Mouse (Mus musculus): ENCODE data around the gene Gaa. TPM values are rescaled to one million over a fixed set of nuclear protein-coding genes. Genes with fewer than 3 reads are reported as not detected.

Gene Gaa
- 30.0 TPM for polyA plus RNA-seq (2017; shearing (Covaris generic))

DNA sequence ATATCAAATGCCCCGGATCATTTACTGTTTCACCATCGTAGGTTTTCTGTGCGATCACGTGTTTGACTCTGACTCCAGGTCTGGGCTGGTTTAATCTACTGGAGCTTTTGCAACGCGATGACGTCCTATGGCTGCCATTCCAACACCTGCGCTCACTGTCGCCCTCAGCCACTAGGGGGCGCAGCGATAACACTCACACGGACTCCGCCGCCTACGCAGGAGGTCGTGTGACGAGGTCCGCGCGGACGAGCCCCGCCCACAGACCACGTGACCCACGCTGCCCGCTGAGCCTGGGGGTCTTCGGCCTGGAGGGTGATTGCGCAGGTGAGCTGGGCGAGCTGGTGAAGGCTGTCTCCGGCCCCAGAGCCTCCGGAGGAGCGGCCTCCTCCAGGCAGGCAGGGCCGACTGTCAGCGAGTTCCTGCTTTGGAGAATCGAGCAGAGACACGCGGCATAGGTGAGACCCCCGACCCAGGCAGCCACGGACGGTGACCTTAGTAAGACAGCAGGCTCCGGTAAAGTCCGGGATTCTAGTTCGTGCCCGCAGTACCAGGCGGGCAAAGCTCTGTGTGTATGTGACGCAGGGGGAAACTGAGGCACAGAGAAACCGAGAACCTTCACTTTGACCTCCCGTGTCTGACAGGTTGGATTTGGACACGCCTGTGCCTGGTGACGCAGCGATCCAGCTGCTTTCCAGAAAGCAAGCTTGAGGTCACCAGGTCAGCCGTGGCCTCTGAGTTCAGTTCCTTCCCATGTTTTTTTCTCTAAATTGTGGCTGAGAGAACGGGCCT lies at the start of gene Gaa:
TSS of gene Gaa (plus strand) at position 120 of the 789 bp plus-strand sequence.

DNA sequence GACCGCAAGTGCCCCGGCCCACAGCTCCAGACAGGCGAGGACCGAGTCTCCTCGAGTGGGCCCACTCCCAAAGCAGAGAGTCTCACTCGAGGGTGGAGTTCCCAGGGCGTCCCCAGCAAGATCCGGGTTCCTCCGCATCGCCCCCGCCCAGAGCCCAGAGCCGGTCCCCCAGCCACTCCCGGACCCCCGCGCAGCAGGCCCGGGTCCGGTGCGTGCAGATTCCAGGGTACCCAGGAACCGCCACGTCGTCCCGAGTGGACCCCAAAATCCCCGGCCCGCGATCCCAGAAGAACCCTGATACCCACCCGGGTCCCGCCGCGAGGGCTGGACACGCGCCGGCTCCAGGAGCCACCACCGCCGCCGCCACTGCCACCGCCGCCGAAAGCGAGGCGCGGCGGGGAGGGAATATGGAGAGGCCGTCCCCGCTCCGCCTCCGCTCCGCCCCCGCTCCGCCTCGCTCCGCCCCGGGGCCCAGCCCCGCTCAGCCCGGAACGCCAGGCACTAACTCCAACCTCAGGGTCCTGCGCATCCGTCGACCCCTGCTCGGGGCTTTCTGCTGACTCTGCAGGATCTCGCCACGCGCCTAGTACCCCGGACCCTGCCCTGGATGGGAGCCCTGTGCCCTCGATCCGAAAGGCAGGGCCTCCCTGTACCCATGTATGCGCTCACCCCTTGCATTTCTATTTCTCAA lies 39.5 kb upstream of the Gaa start, which contains the start of the genes Tbc1d16 and Ccdc40:
TSS of gene Tbc1d16 (minus strand) at position 409 of the 691 bp plus-strand sequence.
TSS of gene Ccdc40 (plus strand) at position 482 of the 691 bp plus-strand sequence.

DNA sequence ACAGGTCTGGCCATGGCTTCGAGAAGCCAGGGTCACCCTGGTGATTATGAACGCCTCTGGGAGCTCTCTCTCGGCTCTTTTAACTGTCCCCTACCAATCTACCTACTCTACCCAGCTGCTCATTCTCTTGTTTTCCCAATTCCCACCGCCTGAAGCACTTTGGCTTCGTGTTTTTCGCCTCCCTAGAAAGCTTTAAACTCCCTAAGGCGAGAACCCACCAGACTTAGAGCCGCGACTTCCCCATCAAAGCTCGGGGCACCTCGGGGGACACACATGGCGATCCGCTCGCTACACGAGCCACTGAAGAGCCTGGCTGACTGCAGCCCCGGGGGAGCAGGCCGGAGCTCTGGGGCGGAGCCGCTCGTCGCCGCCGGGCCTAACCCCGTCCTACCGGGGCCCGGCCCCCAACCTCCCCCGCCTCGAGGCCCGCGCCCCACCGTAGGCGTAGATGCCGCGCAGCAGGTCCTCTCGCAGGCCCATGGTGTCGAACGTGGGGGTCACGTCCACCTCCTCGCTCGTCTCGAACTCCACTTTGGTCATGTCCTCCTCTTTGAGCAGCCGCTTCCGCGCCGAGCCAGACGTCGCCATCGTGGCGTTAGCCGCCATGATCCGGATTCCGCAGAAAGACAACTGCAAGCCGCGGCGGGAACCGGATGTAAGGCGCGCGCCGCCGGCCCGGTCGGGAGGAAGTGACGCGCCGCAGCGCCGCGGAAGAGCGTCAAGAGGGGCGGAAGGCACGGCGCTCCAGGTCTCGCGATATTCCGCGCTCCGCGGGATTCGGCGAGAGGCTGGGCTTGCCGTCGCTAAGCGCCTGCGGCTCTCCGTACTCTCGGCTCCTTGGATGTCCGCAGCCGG lies 31.9 kb downstream of the Gaa start, which contains the start of gene Eif4a3:
TSS of gene Eif4a3 (minus strand) at position 699 of the 855 bp plus-strand sequence.

DNA sequence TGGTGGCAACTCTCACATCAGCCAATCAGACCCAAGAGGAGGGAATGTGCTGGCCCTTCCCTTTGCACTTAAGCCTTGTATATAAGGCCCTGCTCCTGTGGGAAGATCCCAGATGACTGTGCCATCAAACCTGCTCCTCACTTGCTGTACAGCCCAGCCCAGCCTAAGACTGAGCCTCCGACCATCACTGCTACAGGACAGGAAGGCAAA lies 39.9 kb downstream of the Gaa start, which contains the start of gene Card14:
TSS of gene Card14 (plus strand) at position 111 of the 210 bp plus-strand sequence.

Other genes with a start within 250 kb of the Gaa start
- 6.2 TPM for gene Cbx2, start 244.9 kb upstream of the Gaa start, polyA plus RNA-seq (2017; shearing (Covaris generic))
- gene Cbx8, start 226.9 kb upstream of the Gaa start, polyA plus RNA-seq (2017; shearing (Covaris generic)) = 15.4 TPM
- gene Cbx4, start 181.7 kb upstream of the Gaa start, polyA plus RNA-seq (2017; shearing (Covaris generic)) = 5.6 TPM
- 0.60 TPM for gene Tbc1d16, start 39.4 kb upstream of the Gaa start, polyA plus RNA-seq (2017; shearing (Covaris generic))
- 3.6 TPM for gene Ccdc40, start 39.3 kb upstream of the Gaa start, polyA plus RNA-seq (2017; shearing (Covaris generic))
- gene Eif4a3, start 32.2 kb downstream of the Gaa start, polyA plus RNA-seq (2017; shearing (Covaris generic)) = 296 TPM
- gene Card14, start 39.9 kb downstream of the Gaa start, polyA plus RNA-seq (2017; shearing (Covaris generic)) = not detected
- 18.0 TPM for gene Sgsh, start 87.6 kb downstream of the Gaa start, polyA plus RNA-seq (2017; shearing (Covaris generic))
- gene Slc26a11, start 87.7 kb downstream of the Gaa start, polyA plus RNA-seq (2017; shearing (Covaris generic)) = 21.0 TPM
- gene Rnf213, start 125.2 kb downstream of the Gaa start, polyA plus RNA-seq (2017; shearing (Covaris generic)) = 26.7 TPM
- gene Endov, start 223.5 kb downstream of the Gaa start, polyA plus RNA-seq (2017; shearing (Covaris generic)) = 24.8 TPM